Mouse (Mus musculus): ENCODE results near the gene Paqr5.

GRCm38 (mm10) chr9:61915393-61916005, 111.2 kb downstream of the Paqr5 start:
- TF ChIP-seq ZC3H11A (IDR thresholded peaks at IDR 0.05; ENCODE audit: borderline replicate concordance, low read depth, low read length) (no peak), MAFK (IDR thresholded peaks at IDR 0.05; ENCODE audit: insufficient read depth, low read depth, low read length) (no peak), HCFC1 (IDR thresholded peaks at IDR 0.05; ENCODE audit: borderline replicate concordance, insufficient read depth, low read length) (no peak)
